Mouse (Mus musculus) lung, postnatal 14 days (tissue): ENCODE results near the gene Dock2.

Source experiments
- DNase-seq: peaks from one replicate; pipeline ENCODE4 v3.0.0; 2021

Gene Dock2

GRCm38 (mm10) chr11:34524586-34524985 is 259.1 kb downstream of the Dock2 start:
- DNase-seq, result no peak

- no peak for DNase-seq
These were observed 265.1 kb downstream of the Dock2 start for GRCm38 (mm10) chr11:34518566-34518965.

- no peak for DNase-seq
These were observed 266.7 kb downstream of the Dock2 start for GRCm38 (mm10) chr11:34516971-34517370.

GRCm38 (mm10) chr11:34515301-34515700 is 268.4 kb downstream of the Dock2 start:
- DNase-seq, result no peak

GRCm38 (mm10) chr11:34506390-34506789 is 277.3 kb downstream of the Dock2 start:
- DNase-seq, result no peak

- no peak for DNase-seq
These were observed 284.0 kb downstream of the Dock2 start for GRCm38 (mm10) chr11:34499663-34500062.

- no peak for DNase-seq
These were observed 289.0 kb downstream of the Dock2 start for GRCm38 (mm10) chr11:34494682-34495081.

GRCm38 (mm10) chr11:34492986-34493385 is 290.7 kb downstream of the Dock2 start:
- DNase-seq, result no peak

- no peak for DNase-seq
These were observed 291.5 kb downstream of the Dock2 start for GRCm38 (mm10) chr11:34492223-34492622.

GRCm38 (mm10) chr11:34489548-34489947 is 294.1 kb downstream of the Dock2 start:
- no peak for DNase-seq

- DNase-seq, result no peak
These were observed 304.4 kb downstream of the Dock2 start for GRCm38 (mm10) chr11:34479301-34479700.

- DNase-seq, result no peak
These were observed 313.9 kb downstream of the Dock2 start for GRCm38 (mm10) chr11:34469792-34470191.

GRCm38 (mm10) chr11:34468571-34468970 is 315.1 kb downstream of the Dock2 start:
- DNase-seq, result no peak

GRCm38 (mm10) chr11:34467056-34467455 is 316.6 kb downstream of the Dock2 start:
- DNase-seq, result no peak

GRCm38 (mm10) chr11:34449944-34450343 is 333.7 kb downstream of the Dock2 start:
- DNase-seq, result no peak

GRCm38 (mm10) chr11:34447891-34448290 is 335.8 kb downstream of the Dock2 start:
- DNase-seq, result peak; percentile 36

GRCm38 (mm10) chr11:34438429-34438828 is 345.3 kb downstream of the Dock2 start:
- DNase-seq, result no peak

GRCm38 (mm10) chr11:34437446-34437845 is 346.2 kb downstream of the Dock2 start:
- DNase-seq, result no peak

- no peak for DNase-seq
These were observed 351.7 kb downstream of the Dock2 start for GRCm38 (mm10) chr11:34431978-34432377.

- DNase-seq, result no peak
These were observed 352.3 kb downstream of the Dock2 start for GRCm38 (mm10) chr11:34431371-34431770.

- DNase-seq, result no peak
These were observed 352.8 kb downstream of the Dock2 start for GRCm38 (mm10) chr11:34430940-34431339.

GRCm38 (mm10) chr11:34427212-34427611 is 356.5 kb downstream of the Dock2 start:
- no peak for DNase-seq

- no peak for DNase-seq
These were observed 359.1 kb downstream of the Dock2 start for GRCm38 (mm10) chr11:34424546-34424945.

GRCm38 (mm10) chr11:34421061-34421460 is 362.6 kb downstream of the Dock2 start:
- DNase-seq, result no peak

GRCm38 (mm10) chr11:34416619-34416979 is 367.1 kb downstream of the Dock2 start:
- DNase-seq, result no peak
